Mouse (Mus musculus) left cerebral cortex, adult 2 months (tissue): ENCODE data around the gene AI854703. TPM values are rescaled to one million over a fixed set of nuclear protein-coding genes. Genes with fewer than 3 reads are reported as not detected.

Source experiments
- DNase-seq, 2 experiments: peaks; one replicate each; pipeline ENCODE4 v3.0.0; 2021 to 2022; ENCODE audit warnings: low spot score in 2 of 2, mixed read lengths in 1 of 2; ENCODE audit errors: extremely low spot score in 1 of 2
- H3K27ac ChIP-seq: fragments of 200-600 bp; 2 replicates; pipeline ENCODE4 v1.8.1; 2022
- H3K4me3 ChIP-seq: fragments of 200-600 bp; 2 replicates; pipeline ENCODE4 v1.8.1; 2022
- CTCF ChIP-seq: fragments of 200-600 bp; IDR thresholded peaks from 2 replicates; pipeline ENCODE4 v1.8.1; 2022; ENCODE audit warnings: antibody characterized with exemption, mild to moderate bottlenecking, moderate library complexity
- intact Hi-C: fragments of 180-260 bp; cut with DNase I; formaldehyde crosslinking; loops from one replicate; pipeline ENCODE4 v1.15.1; 2025
- long read RNA-seq, 2 experiments: library from polyadenylated mRNA; stranded (forward); transcript quantifications; one replicate each; pipeline ENCODE4 v2.0.0; 2021; ENCODE audit warnings: borderline mapping rate in 2 of 2
- total RNA-seq, 2 experiments: library from RNA; stranded (reverse); gene quantifications; 2 replicates each; pipeline ENCODE4 v1.2.3; 2021

The AI854703 gene
- total RNA-seq, result 10 to 100 TPM; 14.9 to 17.1 TPM
- long read RNA-seq, experiment 1, partial matches to known transcripts, result 15 of 26 reads
- long read RNA-seq, experiment 1, other reads (novel, unspliced or antisense), result 8 of 26 reads
- long read RNA-seq, experiment 2, partial matches to known transcripts, result 17 of 23 reads
- long read RNA-seq, experiment 2, other reads (novel, unspliced or antisense), result 2 of 23 reads

GRCm38 (mm10) chr6:48626464-48626863 is at the start of gene AI854703:
AI854703 (plus strand) TSS chr6:48626764.
- DNase-seq, result no peak
- intact Hi-C loops, result loop anchor here (2.0 kb wide), 1 partner anchor 72 kb away; the partner anchor contains the start of gene Lrrc61
- Histone ChIP-seq H3K4me3 (peak within 1 kb of the TSS; percentile 76), H3K27ac (peak within 1 kb of the TSS; percentile 87)
- TF ChIP-seq CTCF, result no peak

GRCm38 (mm10) chr6:48578736-48579135 is 47.8 kb upstream of the AI854703 start:
- TF ChIP-seq CTCF, result no peak
- no peak overlapping the region for H3K27ac ChIP-seq
- H3K4me3 ChIP-seq, result no peak overlapping the region
- intact Hi-C loops, result no loop called here
- no peak for DNase-seq

- H3K4me3 ChIP-seq, result no peak overlapping the region
- no peak for TF ChIP-seq CTCF
- no peak overlapping the region; the same call in 1 of the 2 replicates for H3K27ac ChIP-seq
- DNase-seq, result no peak
- intact Hi-C loops, result no loop called here
These were observed 47.3 kb upstream of the AI854703 start for GRCm38 (mm10) chr6:48579215-48579648.

GRCm38 (mm10) chr6:48581257-48581656 is 45.3 kb upstream of the AI854703 start:
- TF ChIP-seq CTCF, result no peak
- Histone ChIP-seq H3K27ac (no peak overlapping the region), H3K4me3 (no peak overlapping the region)
- intact Hi-C loops, result loop anchor here (2.0 kb wide), 1 partner anchor 192 kb away; no protein-coding TSS in a partner anchor
- DNase-seq, result no peak

GRCm38 (mm10) chr6:48582037-48582436 is 44.5 kb upstream of the AI854703 start:
- DNase-seq, result no peak
- intact Hi-C loops, result loop anchor here (2.0 kb wide), 1 partner anchor 61 kb away; no protein-coding TSS in a partner anchor
- Histone ChIP-seq H3K4me3 (no peak overlapping the region), H3K27ac (no peak overlapping the region)
- peak; percentile 95 for TF ChIP-seq CTCF

- Histone ChIP-seq H3K27ac (0 out of 2 replicates have a peak within 1 kb of the TSS, but pooled peaks have one; percentile 17), H3K4me3 (no peak within 1 kb of the TSS)
- DNase-seq, result no peak
- TF ChIP-seq CTCF, result no peak
- intact Hi-C loops, result no loop called here
These were observed 37.3 kb upstream of the AI854703 start, which contains the start of gene Gm45021 for GRCm38 (mm10) chr6:48589194-48589750. Gm45021 (plus strand) TSS chr6:48589610.

GRCm38 (mm10) chr6:48591221-48591845 is 35.2 kb upstream of the AI854703 start:
- TF ChIP-seq CTCF, result no peak
- intact Hi-C loops, result no loop called here
- DNase-seq, result no peak

GRCm38 (mm10) chr6:48591871-48592270 is 34.7 kb upstream of the AI854703 start:
- intact Hi-C loops, result no loop called here
- no peak for TF ChIP-seq CTCF
- Histone ChIP-seq H3K4me3 (no peak overlapping the region), H3K27ac (no peak overlapping the region)
- DNase-seq, result no peak

More at GRCm38 (mm10) chr6:48591221-48591845, 35.2 kb upstream of the AI854703 start:
- H3K27ac ChIP-seq, result no peak overlapping the region
- no peak overlapping the region for H3K4me3 ChIP-seq

GRCm38 (mm10) chr6:48593158-48594042 is 33.2 kb upstream of the AI854703 start, which contains the start of the genes Repin1 and Gm44965:
Repin1 (plus strand) TSS chr6:48593883.
Gm44965 (plus strand) TSS chr6:48593941.
- TF ChIP-seq CTCF, result peak; percentile 58
- H3K27ac ChIP-seq, result peak within 1 kb of the TSS; percentile 97
- peak within 1 kb of the TSS; percentile 75 for H3K4me3 ChIP-seq
- intact Hi-C loops, result loop anchor here (2.0 kb wide), 2 partner anchors 39 kb away; partner anchors contain the start of gene Lrrc61
- peak; percentile 93 to 96 for DNase-seq

- Histone ChIP-seq H3K4me3 (peak overlapping the region; percentile 75), H3K27ac (peak overlapping the region; percentile 97)
- DNase-seq, result no peak
- TF ChIP-seq CTCF, result no peak
- intact Hi-C loops, result loop anchor here (2.0 kb wide), 2 partner anchors 39 kb away; partner anchors contain the start of gene Lrrc61
These were observed 32.4 kb upstream of the AI854703 start for GRCm38 (mm10) chr6:48594043-48594738.

- DNase-seq, result no peak
- Histone ChIP-seq H3K4me3 (peak overlapping the region; percentile 75), H3K27ac (peak overlapping the region; percentile 97)
- intact Hi-C loops, result loop anchor here (2.0 kb wide), 2 partner anchors 38 to 40 kb away; partner anchors contain the start of gene Lrrc61
- no peak for TF ChIP-seq CTCF
These were observed 31.3 kb upstream of the AI854703 start for GRCm38 (mm10) chr6:48595278-48595677.
